Mouse (Mus musculus) limb, embryonic 12.5 days (tissue): ENCODE measurements around the gene Pdzd2. TPM values are rescaled to one million over a fixed set of nuclear protein-coding genes. Genes with fewer than 3 reads are reported as not detected.

Experiments used
- ATAC-seq: fragments of 200-750 bp; cut with Nextera tagmentation; 2 replicates; pipeline ENCODE4 v1.8.0; 2017; ENCODE audit warnings: low read depth, moderate TSS enrichment; ENCODE audit not compliant: insufficient number of reproducible peaks, insufficient read depth, low FRiP score, low TSS enrichment
- H3K27ac ChIP-seq: fragments of 300-500 bp; sonication (generic); 2 replicates; pipeline ENCODE4 v1.5.1; 2016; ENCODE audit warnings: mild to moderate bottlenecking, moderate library complexity
- H3K27me3 ChIP-seq: fragments of 300-500 bp; sonication (generic); 2 replicates; pipeline ENCODE4 v1.6.1; 2016; ENCODE audit warnings: mild to moderate bottlenecking, moderate library complexity
- H3K36me3 ChIP-seq: fragments of 300-500 bp; sonication (generic); 2 replicates; pipeline ENCODE4 v1.6.1; 2016; ENCODE audit warnings: mild to moderate bottlenecking, moderate library complexity
- H3K4me1 ChIP-seq: fragments of 300-500 bp; sonication (generic); replicated peaks from 2 replicates; pipeline ENCODE4 v1.6.1; 2016
- H3K4me2 ChIP-seq: fragments of 300-500 bp; sonication (generic); 2 replicates; pipeline ENCODE4 v1.6.1; 2016; ENCODE audit warnings: mild to moderate bottlenecking, moderate library complexity
- H3K4me3 ChIP-seq: fragments of 300-500 bp; sonication (generic); replicated peaks from 2 replicates; pipeline ENCODE4 v1.5.1; 2016; ENCODE audit warnings: mild to moderate bottlenecking
- H3K9ac ChIP-seq: fragments of 300-500 bp; sonication (generic); replicated peaks from 2 replicates; pipeline ENCODE4 v1.6.1; 2016; ENCODE audit warnings: mild to moderate bottlenecking, moderate library complexity
- H3K9me3 ChIP-seq: fragments of 300-500 bp; sonication (generic); 2 replicates; pipeline ENCODE4 v1.6.1; 2016; ENCODE audit warnings: mild to moderate bottlenecking, moderate library complexity
- WGBS: fragments of 180-500 bp; shearing (Covaris S2); methylation state at CpG from one replicate; pipeline ENCODE4 v1.1.7; 2016; 5-methylcytosine and 5-hydroxymethylcytosine counted together
- polyA plus RNA-seq: library from polyadenylated mRNA; unstranded; fragments of >200 nt; fragmentation: Nextera tagmentation; extraction: Ambion mirVana; gene quantifications from 2 replicates; pipeline ENCODE4 v1.2.1, GENCODE M21; 2016

Pdzd2 gene
- polyA plus RNA-seq, 1 experiment from 2014 or later = 32.5 TPM

DNA sequence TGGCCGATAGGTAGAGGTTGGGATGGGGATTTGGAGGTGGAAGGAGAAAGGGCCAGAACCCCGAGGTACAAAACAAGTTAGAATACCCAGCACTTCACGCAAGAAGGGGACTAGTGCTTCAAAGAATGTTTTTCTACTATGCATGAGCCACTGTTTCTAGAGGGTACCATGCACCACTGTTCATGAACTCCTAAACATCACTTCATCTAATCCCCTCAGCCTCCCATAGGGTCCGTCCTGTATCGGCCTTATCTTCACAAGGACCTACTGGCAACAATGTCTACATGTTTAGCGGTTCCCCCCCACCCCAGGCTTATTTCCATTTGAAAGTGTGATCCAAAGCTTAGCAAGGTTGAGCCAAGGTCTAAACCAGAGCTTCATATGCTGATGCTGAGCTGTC is 162.0 kb downstream of the Pdzd2 start:
- Histone ChIP-seq H3K4me1 (peaks cover 18% of the 10 kb centered on the region), H3K4me3 (no peak overlapping the region), H3K27me3 (no peaks in the 10 kb centered on the region), H3K27ac (no peak overlapping the region), H3K9me3 (no peaks in the 10 kb centered on the region), H3K9ac (no peak overlapping the region), H3K4me2 (no peak overlapping the region), H3K36me3 (no peaks in the 10 kb centered on the region)
- ATAC-seq = no peak
- WGBS = 83% methylated on average over 6 of the region's 6 CpGs

- peak overlapping the region; percentile 2; the same call in 1 of the 2 replicates for H3K4me2 ChIP-seq
- no peak overlapping the region for H3K27ac ChIP-seq
- no peaks in the 10 kb centered on the region for H3K36me3 ChIP-seq
- no peak for ATAC-seq
- no peaks in the 10 kb centered on the region for H3K9me3 ChIP-seq
- WGBS = 35% methylated on average over 11 of the region's 11 CpGs
- no peaks in the 10 kb centered on the region for H3K27me3 ChIP-seq
- H3K9ac ChIP-seq = no peak overlapping the region
- peaks cover 18% of the 10 kb centered on the region for H3K4me1 ChIP-seq
- H3K4me3 ChIP-seq = no peak overlapping the region
These were observed 162.5 kb downstream of the Pdzd2 start for GRCm38 (mm10) chr15:12577054-12577696.

- no peaks in the 10 kb centered on the region for H3K27me3 ChIP-seq
- peaks cover 12% of the 10 kb centered on the region for H3K4me1 ChIP-seq
- no peak overlapping the region for H3K4me3 ChIP-seq
- no peak for ATAC-seq
- no peak overlapping the region for H3K27ac ChIP-seq
- H3K9ac ChIP-seq = no peak overlapping the region
- H3K9me3 ChIP-seq = no peaks in the 10 kb centered on the region
- WGBS = 82% methylated on average over 3 of the region's 3 CpGs
- no peak overlapping the region for H3K4me2 ChIP-seq
- H3K36me3 ChIP-seq = no peaks in the 10 kb centered on the region
These were observed 166.1 kb downstream of the Pdzd2 start for GRCm38 (mm10) chr15:12573621-12574020.

- H3K27ac ChIP-seq = no peak overlapping the region
- no peaks in the 10 kb centered on the region for H3K9me3 ChIP-seq
- no peak overlapping the region for H3K4me3 ChIP-seq
- WGBS = 23% methylated on average over 4 of the region's 4 CpGs
- H3K4me2 ChIP-seq = no peak overlapping the region
- ATAC-seq = no peak
- H3K4me1 ChIP-seq = no peaks in the 10 kb centered on the region
- no peak overlapping the region for H3K9ac ChIP-seq
- H3K27me3 ChIP-seq = no peaks in the 10 kb centered on the region
- no peaks in the 10 kb centered on the region for H3K36me3 ChIP-seq
These were observed 168.6 kb downstream of the Pdzd2 start for GRCm38 (mm10) chr15:12571168-12571567.

DNA sequence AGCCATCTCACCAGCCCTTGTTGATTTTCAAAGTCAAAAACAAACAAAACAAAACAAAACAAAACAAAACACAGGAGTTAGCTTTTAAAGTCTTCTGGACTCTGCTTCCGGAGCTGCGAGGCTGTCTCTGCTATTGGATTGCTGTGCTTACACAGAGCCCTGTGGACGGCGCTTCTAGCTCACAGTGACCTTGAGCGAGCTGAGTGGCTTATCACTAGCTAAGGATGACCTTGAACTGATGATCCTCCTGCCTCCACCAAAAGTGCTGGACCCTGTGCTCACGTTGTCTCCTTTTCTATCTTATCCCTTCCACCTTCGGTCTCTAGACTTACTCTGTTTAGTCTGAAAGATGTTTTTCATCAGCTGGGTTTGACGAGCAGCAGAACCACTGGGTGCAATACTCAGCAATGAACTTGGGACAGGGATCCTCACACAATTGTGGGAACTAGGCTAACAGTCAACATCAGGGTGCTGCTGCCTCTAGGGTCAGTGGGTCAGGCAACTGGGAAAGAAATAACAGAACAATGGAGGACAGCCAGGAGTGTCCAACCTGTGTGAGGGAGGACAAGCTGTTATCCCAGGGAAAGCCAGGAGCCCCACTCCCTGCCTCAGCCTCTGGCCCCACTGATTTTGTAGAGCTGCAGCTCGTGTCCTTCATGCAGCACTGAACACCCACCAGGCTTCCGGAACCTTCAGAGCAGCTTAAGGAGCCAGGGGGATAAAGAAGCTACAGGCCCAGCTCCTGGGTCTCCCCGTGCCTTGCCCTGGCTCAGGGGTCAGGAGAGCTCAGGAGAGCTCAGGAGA is 172.9 kb downstream of the Pdzd2 start:
- WGBS = 86% methylated on average over 11 of the region's 11 CpGs
- no peaks in the 10 kb centered on the region for H3K4me1 ChIP-seq
- no peak overlapping the region for H3K4me3 ChIP-seq
- H3K9ac ChIP-seq = no peak overlapping the region
- H3K9me3 ChIP-seq = no peaks in the 10 kb centered on the region
- ATAC-seq = no peak
- H3K4me2 ChIP-seq = no peak overlapping the region
- no peak overlapping the region for H3K27ac ChIP-seq
- H3K36me3 ChIP-seq = no peaks in the 10 kb centered on the region
- no peaks in the 10 kb centered on the region for H3K27me3 ChIP-seq

DNA sequence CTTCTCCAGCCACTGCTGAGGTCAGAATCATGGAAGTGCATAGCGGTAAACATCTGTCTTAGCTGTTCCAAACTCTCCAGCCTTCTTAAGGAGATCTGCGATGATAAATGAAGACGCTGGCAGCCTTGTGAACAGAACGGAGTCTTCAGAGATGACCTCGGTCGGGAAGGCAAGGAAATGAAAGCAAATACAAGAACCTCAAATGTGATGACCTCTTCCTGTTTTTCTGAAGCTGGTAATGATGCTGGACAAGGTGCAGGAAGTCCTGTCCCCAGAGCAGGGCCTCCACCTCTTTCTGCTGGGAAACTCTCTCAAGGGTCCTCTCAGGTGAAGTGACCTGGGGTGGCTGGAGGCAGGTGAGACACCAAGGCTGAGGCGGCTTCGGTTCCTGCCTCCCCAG is 174.4 kb downstream of the Pdzd2 start:
- ATAC-seq = no peak
- WGBS = 87% methylated on average over 8 of the region's 8 CpGs
- Histone ChIP-seq H3K27ac (no peak overlapping the region), H3K4me1 (peaks cover 6% of the 10 kb centered on the region), H3K9ac (no peak overlapping the region), H3K27me3 (no peaks in the 10 kb centered on the region), H3K36me3 (no peaks in the 10 kb centered on the region), H3K4me3 (no peak overlapping the region), H3K9me3 (no peaks in the 10 kb centered on the region), H3K4me2 (no peak overlapping the region)

GRCm38 (mm10) chr15:12560505-12560904 is 179.2 kb downstream of the Pdzd2 start:
- no peak overlapping the region for H3K4me3 ChIP-seq
- no peak overlapping the region for H3K4me2 ChIP-seq
- no peak overlapping the region; the same call in 1 of the 2 replicates for H3K9ac ChIP-seq
- H3K9me3 ChIP-seq = no peaks in the 10 kb centered on the region
- no peaks in the 10 kb centered on the region for H3K36me3 ChIP-seq
- no peak for ATAC-seq
- no peaks in the 10 kb centered on the region for H3K27me3 ChIP-seq
- 61% methylated on average over 8 of the region's 8 CpGs for WGBS
- peaks cover 6% of the 10 kb centered on the region for H3K4me1 ChIP-seq
- H3K27ac ChIP-seq = no peak overlapping the region

- Histone ChIP-seq H3K9me3 (no peaks in the 10 kb centered on the region), H3K36me3 (no peaks in the 10 kb centered on the region), H3K27me3 (no peaks in the 10 kb centered on the region), H3K4me3 (no peak overlapping the region), H3K9ac (no peak overlapping the region), H3K27ac (no peak overlapping the region), H3K4me2 (no peak overlapping the region), H3K4me1 (peaks cover 6% of the 10 kb centered on the region)
- WGBS = 72% methylated on average over 11 of the region's 11 CpGs
- 0 out of 2 replicates have a peak, but pooled peaks have one; percentile 29 for ATAC-seq
These were observed 181.9 kb downstream of the Pdzd2 start for GRCm38 (mm10) chr15:12557663-12558436.

DNA sequence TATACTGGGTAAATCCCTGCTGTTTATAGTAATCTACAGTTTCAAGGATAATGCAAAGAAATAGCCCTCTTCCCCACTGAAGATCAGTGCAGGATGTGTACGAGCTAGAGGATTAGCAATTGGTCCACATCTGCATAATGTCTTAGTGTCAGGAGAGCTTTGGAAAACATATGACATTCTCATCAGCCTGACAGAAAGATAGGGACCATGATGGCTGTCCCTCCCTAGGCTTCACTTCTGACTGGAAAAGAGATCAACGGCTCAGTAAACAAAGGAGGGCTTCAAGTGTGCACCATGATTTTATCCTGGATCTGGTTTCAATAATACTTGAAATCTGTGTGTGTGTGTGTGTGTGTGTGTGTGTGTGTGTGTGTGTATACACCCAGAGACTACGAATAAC is 186.5 kb downstream of the Pdzd2 start:
- Histone ChIP-seq H3K4me1 (peaks cover 25% of the 10 kb centered on the region), H3K9ac (no peak overlapping the region), H3K4me2 (no peak overlapping the region), H3K27me3 (no peaks in the 10 kb centered on the region), H3K4me3 (no peak overlapping the region), H3K9me3 (no peaks in the 10 kb centered on the region), H3K27ac (no peak overlapping the region), H3K36me3 (no peaks in the 10 kb centered on the region)
- ATAC-seq = no peak
- 61% methylated on average over 3 of the region's 3 CpGs for WGBS

GRCm38 (mm10) chr15:12550919-12551318 is 188.8 kb downstream of the Pdzd2 start:
- Histone ChIP-seq H3K9ac (no peak overlapping the region), H3K9me3 (no peaks in the 10 kb centered on the region), H3K4me1 (peaks cover 43% of the 10 kb centered on the region), H3K36me3 (no peaks in the 10 kb centered on the region), H3K27ac (peak overlapping the region; percentile 64; the same call in 1 of the 2 replicates), H3K4me3 (no peak overlapping the region), H3K4me2 (peak overlapping the region; percentile 98), H3K27me3 (no peaks in the 10 kb centered on the region)
- WGBS = 7% methylated on average over 3 of the region's 3 CpGs
- no peak for ATAC-seq

DNA sequence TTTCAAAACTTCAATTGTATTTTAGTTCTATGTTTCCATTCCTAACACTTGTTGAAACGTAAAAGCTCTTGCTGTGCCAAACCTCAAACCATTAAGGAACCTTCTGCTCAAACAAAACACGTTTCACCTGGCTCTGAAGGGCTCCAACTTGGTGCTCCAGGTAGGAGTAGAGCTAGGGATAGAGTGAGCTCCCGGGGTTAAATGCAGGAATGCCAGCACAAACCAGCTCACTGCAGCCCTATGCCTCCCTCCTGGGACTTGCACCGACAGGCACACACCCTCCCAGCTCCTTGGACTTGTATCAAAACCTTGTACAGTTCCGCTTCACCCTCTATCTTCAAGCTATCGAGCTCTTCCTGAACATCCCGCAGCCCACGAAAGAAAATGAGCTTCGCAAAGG is 189.3 kb downstream of the Pdzd2 start:
- Histone ChIP-seq H3K27me3 (no peaks in the 10 kb centered on the region), H3K4me2 (peak overlapping the region; percentile 98), H3K4me1 (peaks cover 49% of the 10 kb centered on the region), H3K27ac (peak overlapping the region; percentile 83), H3K9ac (no peak overlapping the region), H3K9me3 (no peaks in the 10 kb centered on the region), H3K36me3 (no peaks in the 10 kb centered on the region), H3K4me3 (peak overlapping the region; percentile 55)
- 29% methylated on average over 9 of the region's 9 CpGs for WGBS
- ATAC-seq = no peak; the same call in 1 of the 2 replicates
